Mouse (Mus musculus) natural killer cell, adult 2 months (primary cell): ENCODE measurements around the gene Ssrp1.

ENCODE experiments used
- DNase-seq, 2 experiments: peaks; one replicate each; pipeline ENCODE4 v3.0.0; 2022; ENCODE audit warnings: low spot score in 2 of 2

The Ssrp1 gene

GRCm38 (mm10) chr2:85036507-85037046 lies 457 bp upstream of the Ssrp1 start:
- no peak for DNase-seq

GRCm38 (mm10) chr2:85038336-85038735 lies 1.3 kb downstream of the Ssrp1 start:
- no peak for DNase-seq

GRCm38 (mm10) chr2:85043623-85044022 lies 6.6 kb downstream of the Ssrp1 start:
- DNase-seq, result no peak

- DNase-seq, result no peak
Observed at GRCm38 (mm10) chr2:85046222-85046621, 9.2 kb downstream of the Ssrp1 start.

- no peak for DNase-seq
Observed at GRCm38 (mm10) chr2:85047081-85047480, 10.0 kb downstream of the Ssrp1 start.

- DNase-seq, result peak; percentile 93 to 97
Observed at GRCm38 (mm10) chr2:85047596-85048167, 10.6 kb downstream of the Ssrp1 start, which contains the start of gene Tnks1bp1. Gene Tnks1bp1, plus strand, starts transcription at chr2:85048022.

GRCm38 (mm10) chr2:85048168-85048751 lies 11.2 kb downstream of the Ssrp1 start:
- peak; percentile 22 to 40 for DNase-seq

GRCm38 (mm10) chr2:85049277-85049676 lies 12.2 kb downstream of the Ssrp1 start:
- DNase-seq, result no peak

GRCm38 (mm10) chr2:85050001-85050634 lies 13.1 kb downstream of the Ssrp1 start:
- DNase-seq, result no peak

GRCm38 (mm10) chr2:85050746-85051145 lies 13.7 kb downstream of the Ssrp1 start:
- DNase-seq, result no peak

- no peak for DNase-seq
Observed at GRCm38 (mm10) chr2:85053192-85053816, 16.3 kb downstream of the Ssrp1 start.

GRCm38 (mm10) chr2:85056711-85057110 lies 19.7 kb downstream of the Ssrp1 start:
- no peak for DNase-seq

GRCm38 (mm10) chr2:85059677-85060076 lies 22.6 kb downstream of the Ssrp1 start:
- DNase-seq, result no peak

- no peak for DNase-seq
Observed at GRCm38 (mm10) chr2:85060591-85061060, 23.6 kb downstream of the Ssrp1 start.

- no peak for DNase-seq
Observed at GRCm38 (mm10) chr2:85061107-85061541, 24.1 kb downstream of the Ssrp1 start.

- DNase-seq, result no peak
Observed at GRCm38 (mm10) chr2:85065141-85065875, 28.3 kb downstream of the Ssrp1 start.

GRCm38 (mm10) chr2:85066937-85067336 lies 29.9 kb downstream of the Ssrp1 start:
- no peak for DNase-seq

GRCm38 (mm10) chr2:85067903-85068625 lies 31.0 kb downstream of the Ssrp1 start:
- DNase-seq, result no peak

- DNase-seq, result no peak
Observed at GRCm38 (mm10) chr2:85068626-85069025, 31.6 kb downstream of the Ssrp1 start.

- DNase-seq, result no peak
Observed at GRCm38 (mm10) chr2:85070086-85070485, 33.1 kb downstream of the Ssrp1 start.

- no peak for DNase-seq
Observed at GRCm38 (mm10) chr2:85071921-85072320, 34.9 kb downstream of the Ssrp1 start.
